Mouse (Mus musculus) bone marrow macrophage, adult 2 months (primary cell): ENCODE data around the gene Hsp90ab1. TPM values are rescaled to one million over a fixed set of nuclear protein-coding genes. Genes with fewer than 3 reads are reported as not detected.

Experiments
- H3K27ac ChIP-seq: 2 replicates; pipeline ENCODE4 v1.5.1; 2012; ENCODE audit warnings: low read depth, low read length; ENCODE audit not compliant: insufficient read depth
- H3K4me1 ChIP-seq: 2 replicates; pipeline ENCODE4 v1.6.1; 2012; ENCODE audit warnings: low read length; ENCODE audit not compliant: control insufficient read depth, insufficient read depth
- H3K4me3 ChIP-seq: 2 replicates; pipeline ENCODE4 v1.5.1; 2012; ENCODE audit warnings: mild to moderate bottlenecking, low read length, moderate library complexity; ENCODE audit not compliant: insufficient read depth
- CTCF ChIP-seq: IDR thresholded peaks from 2 replicates; pipeline ENCODE4 v1.5.1; 2012; ENCODE audit warnings: low read depth, mild to moderate bottlenecking, low read length, moderate library complexity
- POLR2A ChIP-seq: IDR thresholded peaks from 2 replicates; pipeline ENCODE4 v1.6.1; 2012; ENCODE audit warnings: mild to moderate bottlenecking, low read depth, low read length, borderline replicate concordance
- polyA plus RNA-seq: library from polyadenylated mRNA; stranded (reverse); fragments of >200 nt; gene quantifications from 2 replicates; pipeline ENCODE4 v1.2.4, GENCODE M21; 2012; ENCODE audit not compliant: missing spikeins, insufficient read depth, insufficient read length

Gene Hsp90ab1
- polyA plus RNA-seq, 1 experiment, result 617 TPM

DNA sequence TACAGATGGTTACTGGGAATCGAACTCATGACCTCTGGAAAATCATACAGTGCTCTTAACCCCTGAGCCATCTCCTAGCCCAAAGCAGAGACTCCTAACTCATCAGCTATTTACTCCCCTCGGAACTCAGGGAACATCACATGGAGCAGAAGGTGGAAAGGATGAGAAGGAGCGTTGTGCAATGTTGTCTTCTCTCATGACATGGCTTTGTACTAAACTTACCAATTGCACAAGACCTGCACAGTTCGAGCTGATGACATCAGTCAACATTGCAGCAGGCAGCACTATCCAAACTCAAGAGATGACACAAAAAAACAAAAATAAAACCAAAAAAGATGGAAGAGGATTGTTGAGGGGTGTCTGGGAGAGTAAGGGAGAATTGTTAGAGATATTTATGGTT, 35.3 kb upstream of the Hsp90ab1 start:
- H3K4me1 ChIP-seq, result peaks cover 36% of the 10 kb centered on the region
- H3K27ac ChIP-seq, result peak overlapping the region; percentile 30
- TF ChIP-seq POLR2A (no peak), CTCF (no peak)
- no peak overlapping the region for H3K4me3 ChIP-seq

DNA sequence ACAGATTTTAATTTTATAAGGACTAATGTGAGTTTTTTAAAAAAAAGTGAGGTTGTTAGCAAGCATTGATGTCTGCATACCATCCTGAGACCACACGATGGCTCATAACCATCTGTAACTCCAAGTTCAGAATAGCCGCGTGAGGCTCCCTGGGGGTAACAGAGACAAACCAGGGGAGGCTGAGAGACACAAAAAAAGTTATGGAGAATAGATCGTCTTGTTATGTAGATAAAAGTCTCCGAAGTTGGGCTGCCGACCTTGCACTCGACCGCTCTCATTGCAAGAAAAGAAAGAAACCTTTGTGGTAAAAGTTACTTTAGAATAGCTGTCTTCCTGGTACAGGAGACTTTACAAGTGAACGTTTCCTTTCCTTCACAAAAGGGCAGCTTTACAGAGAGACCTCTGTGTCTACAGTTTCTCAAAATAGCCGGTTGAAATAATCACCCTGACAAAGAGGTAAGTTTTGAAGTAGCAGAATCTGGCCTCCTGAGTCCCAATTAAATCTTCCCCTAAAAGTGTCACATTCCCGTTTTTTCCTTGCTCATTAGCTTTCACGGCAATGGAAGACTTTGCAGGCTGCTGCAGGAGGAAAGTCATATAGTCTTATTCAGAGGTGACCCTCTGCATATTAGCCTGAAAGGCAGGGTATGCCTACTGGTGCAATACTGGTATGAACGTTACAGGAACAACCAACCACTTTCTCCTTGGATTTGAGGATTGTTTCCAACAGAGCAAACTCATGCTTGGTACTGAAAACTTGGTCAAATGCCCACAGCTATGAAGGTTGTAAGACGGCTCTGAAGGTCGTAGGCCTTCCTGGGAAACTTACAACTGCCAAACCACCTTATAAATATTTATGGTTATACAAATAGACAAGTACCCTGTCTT, 34.2 kb upstream of the Hsp90ab1 start:
- no peak for TF ChIP-seq POLR2A
- no peak for TF ChIP-seq CTCF
- no peak overlapping the region for H3K4me3 ChIP-seq
- no peak overlapping the region for H3K27ac ChIP-seq
- H3K4me1 ChIP-seq, result peaks cover 27% of the 10 kb centered on the region

DNA sequence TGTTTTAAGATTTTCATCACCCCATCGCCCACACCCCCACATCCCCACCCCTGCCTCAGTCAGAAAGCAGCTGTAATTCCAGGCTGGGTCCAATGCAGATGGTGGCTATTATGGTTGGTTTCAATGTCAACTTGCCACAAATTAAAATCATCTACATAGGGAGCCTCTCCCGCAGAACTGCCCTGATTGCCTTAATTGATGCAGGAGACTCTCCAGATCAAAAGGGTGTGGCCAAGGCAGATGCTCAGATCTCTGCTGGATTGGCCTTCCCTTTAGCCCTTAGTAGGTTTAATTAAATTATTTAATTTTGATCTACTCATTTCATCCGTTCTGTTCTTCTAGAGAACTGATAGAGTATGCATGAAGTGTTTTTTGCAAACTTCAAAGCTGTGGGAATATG, 29.9 kb upstream of the Hsp90ab1 start:
- Histone ChIP-seq H3K4me3 (no peak overlapping the region), H3K4me1 (peaks cover 7% of the 10 kb centered on the region), H3K27ac (no peak overlapping the region)
- TF ChIP-seq POLR2A, result no peak
- TF ChIP-seq CTCF, result no peak

DNA sequence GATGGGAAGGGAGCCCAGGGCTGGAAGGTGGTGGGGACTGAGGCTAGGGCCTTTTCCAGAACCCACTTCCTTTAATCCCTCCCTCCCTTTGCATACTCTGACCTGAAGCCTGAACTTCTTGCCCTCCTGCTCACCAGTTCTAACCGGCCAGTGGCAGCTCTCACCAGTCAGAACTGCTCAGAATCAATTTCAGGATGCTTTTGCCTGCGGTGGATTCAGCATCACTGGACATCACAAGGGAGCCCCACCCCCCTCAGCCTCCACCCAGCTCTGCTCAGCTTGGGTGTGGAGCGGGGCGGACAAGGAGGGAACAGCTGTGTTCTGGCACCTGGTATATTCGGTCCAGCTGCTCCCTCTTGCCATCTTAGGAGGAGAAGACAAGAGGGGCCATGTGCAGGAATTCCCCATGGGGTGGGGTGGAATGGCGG, 28.8 kb upstream of the Hsp90ab1 start, which contains the start of gene Mymx:
Gene Mymx, minus strand, starts transcription at position 226 of the 428 bp plus-strand sequence.
- H3K4me1 ChIP-seq, result peaks cover 11% of the 10 kb centered on the region
- H3K27ac ChIP-seq, result no peak within 1 kb of the TSS
- H3K4me3 ChIP-seq, result no peak within 1 kb of the TSS
- no peak for TF ChIP-seq CTCF
- no peak for TF ChIP-seq POLR2A

DNA sequence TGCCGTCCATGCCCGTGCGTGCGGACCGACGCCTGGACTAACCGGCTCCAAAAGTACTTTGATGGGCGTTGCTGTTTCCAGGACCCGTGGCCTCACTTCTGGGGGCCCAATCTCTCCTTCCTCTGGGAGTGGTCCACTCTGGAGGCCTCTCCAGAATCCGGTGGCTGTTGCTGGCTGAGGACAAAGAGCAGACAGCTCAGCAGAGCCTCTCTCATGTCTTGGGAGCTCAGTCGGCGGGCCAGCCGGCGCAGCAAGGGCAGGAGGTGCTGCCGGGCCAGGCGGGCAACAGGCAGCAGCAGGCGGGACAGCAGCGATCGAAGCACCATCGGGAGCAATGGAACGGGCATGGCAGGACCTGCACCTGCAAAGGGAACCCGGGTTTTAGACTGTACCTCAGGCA, 28.3 kb upstream of the Hsp90ab1 start:
- TF ChIP-seq CTCF, result no peak
- no peak for TF ChIP-seq POLR2A
- no peak overlapping the region for H3K4me3 ChIP-seq
- H3K4me1 ChIP-seq, result peaks cover 17% of the 10 kb centered on the region
- no peak overlapping the region for H3K27ac ChIP-seq

DNA sequence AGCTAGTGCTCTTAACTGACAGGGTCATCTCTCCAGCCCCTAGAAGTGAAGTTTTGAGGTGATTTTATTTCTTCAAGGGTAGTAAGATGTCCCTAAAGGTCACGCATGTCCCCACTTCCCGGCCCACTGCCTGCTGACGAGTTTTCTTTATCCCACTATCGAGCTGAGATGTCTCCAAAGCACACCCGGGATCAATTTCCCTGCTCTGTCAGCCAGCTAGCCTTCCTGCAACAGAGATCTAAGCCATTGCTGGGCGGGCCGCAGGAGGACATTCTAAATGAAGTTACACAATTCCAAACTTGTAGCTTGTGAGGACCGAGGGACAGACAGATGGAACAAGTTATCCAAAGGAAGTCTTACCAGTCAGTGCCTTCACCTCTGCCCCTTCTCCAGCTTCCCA, 27.2 kb upstream of the Hsp90ab1 start:
- no peak overlapping the region for H3K4me3 ChIP-seq
- H3K4me1 ChIP-seq, result peaks cover 23% of the 10 kb centered on the region

DNA sequence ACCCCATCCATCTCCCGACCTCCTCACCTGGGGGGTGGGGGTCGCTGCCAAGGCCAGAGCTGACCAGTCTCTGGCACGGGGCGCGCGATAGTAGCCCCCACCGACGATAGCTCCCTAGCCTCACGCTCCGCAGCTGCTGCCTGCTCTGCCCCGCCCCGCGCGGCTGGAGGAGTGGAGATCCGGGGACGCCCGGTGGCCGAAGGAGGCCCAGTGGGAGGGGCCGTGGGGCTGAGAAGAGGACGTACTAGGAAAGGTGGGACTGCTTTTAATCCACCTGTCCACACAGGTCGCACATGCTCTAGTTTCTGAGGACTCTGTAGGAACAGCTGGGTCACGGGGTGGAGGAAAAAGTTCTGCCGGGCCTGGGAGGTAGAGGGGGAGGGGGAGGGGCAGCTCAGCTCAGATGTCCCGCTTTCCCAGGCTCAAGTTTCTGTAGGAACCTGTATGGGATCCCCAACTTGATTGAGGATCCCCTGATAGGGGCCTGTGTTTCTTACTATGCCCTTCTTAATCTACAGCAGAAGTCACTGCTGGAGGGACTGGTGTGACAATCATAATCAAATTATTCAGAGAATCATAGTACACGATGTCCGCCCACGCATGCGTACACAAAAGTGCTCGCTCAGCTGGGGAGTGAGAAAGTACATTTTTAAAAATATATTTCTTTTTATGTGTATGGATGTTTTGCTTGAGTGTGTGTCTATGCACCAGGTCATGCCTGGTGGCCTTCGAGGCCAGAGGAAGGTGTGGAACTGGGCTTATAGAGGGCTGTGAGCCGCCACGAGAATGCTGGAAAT, 26.6 kb upstream of the Hsp90ab1 start, which contains the start of gene Slc29a1:
Gene Slc29a1, minus strand, starts transcription at position 161 of the 797 bp plus-strand sequence.
- H3K27ac ChIP-seq, result peak within 1 kb of the TSS; percentile 69
- peaks cover 23% of the 10 kb centered on the region for H3K4me1 ChIP-seq
- peak within 1 kb of the TSS; percentile 39 for H3K4me3 ChIP-seq
- TF ChIP-seq POLR2A (no peak), CTCF (no peak)

More for the DNA sequence above, 27.2 kb upstream of the Hsp90ab1 start:
- H3K27ac ChIP-seq, result no peak overlapping the region
- TF ChIP-seq CTCF (no peak), POLR2A (no peak)

DNA sequence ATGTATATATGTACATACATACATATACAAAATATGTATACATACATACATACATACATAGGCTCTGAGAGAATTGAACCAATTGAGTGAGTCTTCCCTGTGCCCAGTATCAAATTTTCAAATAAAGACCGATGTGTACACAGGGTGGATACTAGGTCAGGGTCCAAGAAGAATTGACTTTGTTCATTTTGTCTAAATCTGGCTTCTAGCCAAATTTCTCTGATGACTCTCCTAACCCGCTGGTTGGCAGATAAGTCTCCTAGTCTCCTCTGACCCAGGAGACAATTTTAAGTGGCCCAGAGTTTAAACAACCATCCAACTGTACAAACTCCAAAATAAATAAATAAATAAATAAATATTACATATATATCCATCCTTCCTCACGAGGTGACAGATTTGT, 25.8 kb upstream of the Hsp90ab1 start:
- H3K4me3 ChIP-seq, result peak overlapping the region; percentile 39; the same call in 1 of the 2 replicates
- TF ChIP-seq POLR2A (no peak), CTCF (no peak)
- peaks cover 23% of the 10 kb centered on the region for H3K4me1 ChIP-seq
- peak overlapping the region; percentile 69; the same call in 1 of the 2 replicates for H3K27ac ChIP-seq

DNA sequence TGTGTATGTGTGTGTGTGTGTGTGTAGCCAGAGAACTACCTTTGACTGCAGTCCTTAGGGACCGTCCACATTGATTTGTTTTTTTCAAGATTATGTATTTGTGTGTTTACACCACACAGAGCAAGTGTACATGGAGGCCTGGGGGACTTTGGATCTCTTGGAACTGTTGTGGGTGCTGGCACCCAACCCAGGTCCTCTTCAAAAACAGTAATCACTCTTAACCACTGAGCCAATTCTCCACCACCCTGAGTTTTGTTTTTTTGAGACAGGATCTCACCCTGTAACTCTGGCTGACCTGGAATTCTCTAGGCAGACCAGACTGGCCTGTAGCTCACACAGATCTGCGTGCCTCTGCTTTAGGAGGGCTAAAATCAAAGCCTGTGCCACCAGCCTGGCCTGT, 25.3 kb upstream of the Hsp90ab1 start:
- peaks cover 28% of the 10 kb centered on the region for H3K4me1 ChIP-seq
- H3K27ac ChIP-seq, result peak overlapping the region; percentile 69
- no peak overlapping the region for H3K4me3 ChIP-seq
- no peak for TF ChIP-seq CTCF
- no peak for TF ChIP-seq POLR2A
